8 mouse cellular contexts compared by ENCODE assay signal in the genomic region with DNA sequence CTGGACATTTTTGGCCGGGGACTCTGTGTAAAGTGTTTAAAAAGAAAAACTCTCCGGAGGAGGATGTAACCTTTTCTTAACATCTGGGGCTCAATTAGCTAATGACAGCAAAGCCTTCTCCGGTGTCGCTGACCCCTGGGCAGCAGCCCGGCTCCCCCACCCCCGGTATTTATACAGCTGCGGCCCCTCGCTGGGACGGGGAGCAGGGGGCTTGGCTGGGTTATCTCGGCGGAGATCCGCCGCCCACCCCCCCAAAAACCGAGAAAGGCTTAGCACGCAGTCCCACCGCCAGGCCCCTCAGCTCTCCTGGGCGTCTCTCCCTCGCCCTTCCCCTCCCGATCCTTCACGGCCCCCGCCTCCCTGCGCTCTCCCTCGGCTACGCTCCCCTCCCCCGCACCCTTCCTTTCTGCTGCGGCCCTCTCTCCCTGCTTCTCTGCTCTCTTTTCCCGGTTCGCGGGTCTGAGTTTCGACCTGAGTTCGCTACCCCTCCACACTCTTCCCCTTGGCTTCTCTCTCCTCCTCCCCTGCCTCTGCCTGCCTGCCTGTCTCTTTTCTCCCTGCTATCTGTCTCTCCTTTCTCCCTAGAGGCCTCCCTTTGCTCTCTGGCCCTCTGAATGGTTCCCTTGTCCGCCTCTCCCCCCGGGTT. TPM values are rescaled to one million over a fixed set of nuclear protein-coding genes. Genes with fewer than 3 reads are reported as not detected.
DNase-seq lines count a peak whose midpoint lies in the region; ATAC-seq lines count a peak whose summit lies in the region.

No protein-coding gene starts in this region.

- H3K4me3 ChIP-seq in kidney, embryonic 15.5 days (replicated peaks), result peak overlapping the region; percentile 46
- H3K4me3 ChIP-seq in heart, embryonic 10.5 days, result peak overlapping the region; percentile 65
- peak overlapping the region; percentile 44 for H3K4me3 ChIP-seq in midbrain, embryonic 13.5 days (replicated peaks)

- under 1% methylated on average over 30 of the region's 33 CpGs for WGBS in kidney, embryonic 15.5 days
- WGBS in heart, embryonic 10.5 days, result under 1% methylated on average over 33 of the region's 33 CpGs
- 1% methylated on average over 30 of the region's 33 CpGs for WGBS in midbrain, embryonic 13.5 days

- no peaks in the 10 kb centered on the region for H3K36me3 ChIP-seq in kidney, embryonic 15.5 days
- no peaks in the 10 kb centered on the region for H3K36me3 ChIP-seq in heart, embryonic 10.5 days
- no peaks in the 10 kb centered on the region for H3K36me3 ChIP-seq in midbrain, embryonic 13.5 days

- peaks cover 86% of the 10 kb centered on the region for H3K27me3 ChIP-seq in kidney, embryonic 15.5 days
- H3K27me3 ChIP-seq in heart, embryonic 10.5 days (ENCODE audit: insufficient read depth, poor library complexity, severe bottlenecking), result peaks cover 44% of the 10 kb centered on the region
- peaks cover 71% of the 10 kb centered on the region for H3K27me3 ChIP-seq in midbrain, embryonic 13.5 days

- ATAC-seq in kidney, embryonic 15.5 days (replicated peaks; ENCODE audit: low FRiP score), result peak; percentile 61
- peak; percentile 34 for ATAC-seq in midbrain, embryonic 13.5 days
- ATAC-seq in megakaryocyte-erythroid progenitor cell, adult 5-6 weeks (replicated peaks; ENCODE audit: low FRiP score, low TSS enrichment, poor library complexity, severe bottlenecking), result no peak

- H3K4me1 ChIP-seq in kidney, embryonic 15.5 days, result peaks cover 55% of the 10 kb centered on the region
- peaks cover 64% of the 10 kb centered on the region for H3K4me1 ChIP-seq in heart, embryonic 10.5 days
- peaks cover 44% of the 10 kb centered on the region for H3K4me1 ChIP-seq in midbrain, embryonic 13.5 days (replicated peaks)

- peak overlapping the region; percentile 58 for H3K27ac ChIP-seq in kidney, embryonic 15.5 days
- H3K27ac ChIP-seq in heart, embryonic 10.5 days, result peak overlapping the region; percentile 90
- no peak overlapping the region for H3K27ac ChIP-seq in midbrain, embryonic 13.5 days

- peak overlapping the region; percentile 92 for H3K4me2 ChIP-seq in kidney, embryonic 15.5 days
- H3K4me2 ChIP-seq in midbrain, embryonic 13.5 days (replicated peaks), result peak overlapping the region; percentile 80

- no peaks in the 10 kb centered on the region for H3K9me3 ChIP-seq in kidney, embryonic 15.5 days (replicated peaks)
- H3K9me3 ChIP-seq in heart, embryonic 10.5 days, result no peaks in the 10 kb centered on the region
- no peaks in the 10 kb centered on the region for H3K9me3 ChIP-seq in midbrain, embryonic 13.5 days

- no peak for DNase-seq in kidney, adult 9 months
- DNase-seq in adrenal gland, postnatal 14 days, result peak; percentile 69
- DNase-seq in heart, embryonic 10.5 days (ENCODE audit: low spot score), result peak; percentile 80
- peak; percentile 78 to 85 for DNase-seq in kidney, postnatal 4 days
- peak; percentile 64 for DNase-seq in testis, postnatal 14 days (ENCODE audit: low spot score)

- H3K9ac ChIP-seq in kidney, embryonic 15.5 days, result peak overlapping the region; percentile 45
- H3K9ac ChIP-seq in midbrain, embryonic 13.5 days (replicated peaks), result peak overlapping the region; percentile 64

RNA-seq across cellular contexts. Expression of gene Ephb3, which starts 42.0 kb away (rescaled TPM):
- polyA plus RNA-seq in kidney, embryonic 15.5 days (2015; fragmentation: Nextera tagmentation; extraction: Ambion mirVana), result 17.2 and 18.7 TPM in 2 replicates
- 2.0 and 2.8 TPM in 2 replicates for total RNA-seq in adrenal gland, postnatal 14 days (2021)
- 24.5 and 25.3 TPM in 2 replicates for polyA plus RNA-seq in heart, embryonic 10.5 days (2016; fragmentation: Nextera tagmentation; extraction: Ambion mirVana)
- polyA plus RNA-seq in midbrain, embryonic 13.5 days (2015; fragmentation: Nextera tagmentation; extraction: Ambion mirVana), result 14.8 and 19.4 TPM in 2 replicates
- total RNA-seq in megakaryocyte-erythroid progenitor cell, adult 5-6 weeks (2014; fragmentation: Nextera tagmentation), result not detected in 2 replicates
- not detected in 2 replicates for total RNA-seq in megakaryocyte-erythroid progenitor cell, adult 5-6 weeks (2017)
